Mouse (Mus musculus) olfactory bulb, adult 2 months (tissue): ENCODE results near the gene Dglucy.

Experiments
- CTCF ChIP-seq: fragments of 200-500 bp; IDR thresholded peaks from 2 replicates; pipeline ENCODE4 v1.5.1; 2012; ENCODE audit warnings: low read depth, mild to moderate bottlenecking, low read length, moderate library complexity; ENCODE audit not compliant: insufficient read depth
- POLR2A ChIP-seq: fragments of 200-500 bp; IDR thresholded peaks from 2 replicates; pipeline ENCODE4 v1.6.1; 2012; ENCODE audit warnings: mild to moderate bottlenecking, low read depth, low read length, moderate library complexity; ENCODE audit not compliant: insufficient read depth

DNA sequence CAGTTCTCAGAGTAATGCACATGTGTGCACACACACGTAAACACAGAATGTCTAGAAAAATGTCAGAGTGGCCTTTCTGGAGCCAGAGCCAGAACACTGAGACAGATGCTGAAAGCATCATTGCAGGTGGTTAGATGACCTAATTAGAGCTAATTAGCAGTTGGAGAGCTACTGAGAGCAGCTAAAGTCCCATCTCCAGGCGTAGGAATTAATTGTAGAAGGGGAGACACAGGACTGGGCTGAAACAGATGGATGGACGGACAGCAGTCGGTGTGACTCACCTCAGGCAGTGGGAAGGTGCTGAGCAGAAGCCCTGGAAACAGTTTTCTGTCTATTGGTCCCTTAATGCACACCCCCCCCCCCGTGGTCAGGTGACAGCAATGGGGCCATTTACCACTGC lies 43.7 kb upstream of the Dglucy start:
- no peak for TF ChIP-seq POLR2A
- TF ChIP-seq CTCF: no peak
